Mouse (Mus musculus) C2C12 (cell line): ENCODE data around the gene Ncapd2.

Experiments used
- CTCF ChIP-seq: IDR thresholded peaks from one replicate; pipeline ENCODE4 v1.5.1; 2011; ENCODE audit not compliant: control insufficient read depth, insufficient read depth, insufficient read length
- MAX ChIP-seq: IDR thresholded peaks from one replicate; pipeline ENCODE4 v1.6.1; 2011; ENCODE audit warnings: mild to moderate bottlenecking, control low read depth
- MYOD1 ChIP-seq: IDR thresholded peaks from one replicate; pipeline ENCODE4 v1.6.1; 2011; ENCODE audit warnings: low read depth; ENCODE audit not compliant: control insufficient read depth, insufficient read length

GRCm38 (mm10) chr6:125143128-125143527 is 48.4 kb downstream of the Ncapd2 start:
- TF ChIP-seq MYOD1 (no peak), CTCF (no peak), MAX (no peak)
